ENCODE assay signal across 8 mouse cellular contexts in the genomic region with DNA sequence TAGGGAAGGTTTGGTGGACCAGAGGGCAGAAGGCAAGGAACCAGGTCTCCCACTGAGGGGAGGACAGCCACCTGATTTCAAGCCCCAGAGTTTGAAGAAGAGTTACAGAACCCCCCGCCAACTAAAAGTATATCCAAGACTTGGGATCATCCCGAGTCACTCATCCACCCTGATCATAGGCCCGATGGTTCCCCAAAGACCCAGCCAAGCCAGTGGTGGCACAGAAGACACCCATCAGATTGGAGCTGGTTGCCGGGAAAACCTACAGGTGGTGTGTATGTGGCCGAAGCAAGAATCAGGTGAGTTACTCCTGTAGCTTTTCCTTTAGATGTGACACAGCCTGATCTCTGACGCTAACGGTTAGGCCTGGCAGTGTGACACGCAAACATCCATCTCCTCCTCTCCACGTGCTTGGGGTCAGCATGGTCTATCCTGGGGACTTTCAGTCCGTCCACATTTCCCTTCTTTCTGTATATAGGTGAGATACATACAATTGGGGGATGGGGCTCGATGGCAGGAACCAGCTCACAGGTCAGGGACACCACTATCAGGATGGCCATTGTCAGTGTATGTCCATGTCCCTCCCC. TPM values are rescaled to one million over a fixed set of nuclear protein-coding genes. Genes with fewer than 3 reads are reported as not detected.
A peak's percentile ranks its signal among the peaks of the same experiment; 100 is the strongest.
DNase-seq lines count a peak whose midpoint lies in the region; ATAC-seq and TF ChIP-seq lines count a peak whose summit lies in the region.

No protein-coding gene starts in this region.

- no peak for ATAC-seq in kidney, postnatal 0 days (replicated peaks; ENCODE audit: low FRiP score, low read depth)
- ATAC-seq in embryonic facial prominence, embryonic 12.5 days (ENCODE audit: insufficient number of reproducible peaks, insufficient read depth, low FRiP score, low TSS enrichment): no peak
- ATAC-seq in hindbrain, embryonic 16.5 days: no peak
- ATAC-seq in midbrain, embryonic 16.5 days: no peak
- no peak for ATAC-seq in granulocyte monocyte progenitor cell, adult 5-6 weeks (replicated peaks; ENCODE audit: poor library complexity, severe bottlenecking)

- H3K4me1 ChIP-seq in kidney, postnatal 0 days (replicated peaks; ENCODE audit: insufficient read depth, low read length): peaks cover 22% of the 10 kb centered on the region; the same call in 1 of the 2 replicates
- peaks cover 9% of the 10 kb centered on the region for H3K4me1 ChIP-seq in embryonic facial prominence, embryonic 12.5 days
- peaks cover 9% of the 10 kb centered on the region for H3K4me1 ChIP-seq in hindbrain, embryonic 16.5 days (ENCODE audit: control insufficient read depth, insufficient read depth, low read depth, low read length)
- H3K4me1 ChIP-seq in midbrain, embryonic 16.5 days (ENCODE audit: control insufficient read depth, insufficient read depth, low read length): peaks cover 7% of the 10 kb centered on the region

- no peaks in the 10 kb centered on the region for H3K9me3 ChIP-seq in kidney, postnatal 0 days (replicated peaks; ENCODE audit: low read length)
- H3K9me3 ChIP-seq in embryonic facial prominence, embryonic 12.5 days: no peaks in the 10 kb centered on the region
- H3K9me3 ChIP-seq in hindbrain, embryonic 16.5 days (ENCODE audit: control insufficient read depth, low read length): no peaks in the 10 kb centered on the region
- H3K9me3 ChIP-seq in midbrain, embryonic 16.5 days (replicated peaks; ENCODE audit: control insufficient read depth, low read length, poor library complexity, severe bottlenecking): no peaks in the 10 kb centered on the region

- peak overlapping the region; percentile 47; the same call in 1 of the 2 replicates for H3K9ac ChIP-seq in kidney, postnatal 0 days (ENCODE audit: low read depth, low read length)
- H3K9ac ChIP-seq in embryonic facial prominence, embryonic 12.5 days: 0 out of 2 replicates have a peak overlapping the region, but pooled peaks have one; percentile 12
- peak overlapping the region; percentile 70 for H3K9ac ChIP-seq in hindbrain, embryonic 16.5 days (ENCODE audit: low read depth, low read length)
- H3K9ac ChIP-seq in midbrain, embryonic 16.5 days (ENCODE audit: low read depth, low read length): 0 out of 2 replicates have a peak overlapping the region, but pooled peaks have one; percentile 72

- H3K4me3 ChIP-seq in kidney, postnatal 0 days (replicated peaks; ENCODE audit: low read depth, low read length): 0 out of 2 replicates have a peak overlapping the region, but pooled peaks have one; percentile 33
- H3K4me3 ChIP-seq in embryonic facial prominence, embryonic 12.5 days: peak overlapping the region; percentile 38; the same call in 1 of the 2 replicates
- H3K4me3 ChIP-seq in hindbrain, embryonic 16.5 days (ENCODE audit: low read length): peak overlapping the region; percentile 50
- peak overlapping the region; percentile 48 for H3K4me3 ChIP-seq in midbrain, embryonic 16.5 days (ENCODE audit: low read depth, low read length)

- peak overlapping the region; percentile 50 for H3K27ac ChIP-seq in kidney, postnatal 0 days
- no peak overlapping the region for H3K27ac ChIP-seq in embryonic facial prominence, embryonic 12.5 days
- no peak overlapping the region for H3K27ac ChIP-seq in hindbrain, embryonic 16.5 days (ENCODE audit: low read depth, low read length)
- H3K27ac ChIP-seq in midbrain, embryonic 16.5 days (ENCODE audit: low read length): no peak overlapping the region

- no peaks in the 10 kb centered on the region for H3K27me3 ChIP-seq in kidney, postnatal 0 days (ENCODE audit: insufficient read depth, low read length)
- H3K27me3 ChIP-seq in embryonic facial prominence, embryonic 12.5 days: no peaks in the 10 kb centered on the region
- H3K27me3 ChIP-seq in hindbrain, embryonic 16.5 days (replicated peaks; ENCODE audit: control insufficient read depth, insufficient read depth, low read length): no peaks in the 10 kb centered on the region
- no peaks in the 10 kb centered on the region for H3K27me3 ChIP-seq in midbrain, embryonic 16.5 days (ENCODE audit: control insufficient read depth, insufficient read depth, low read depth, low read length)

- peak overlapping the region; percentile 64 for H3K4me2 ChIP-seq in kidney, postnatal 0 days (ENCODE audit: low read length)
- peak overlapping the region; percentile 83 for H3K4me2 ChIP-seq in embryonic facial prominence, embryonic 12.5 days (replicated peaks)
- peak overlapping the region; percentile 95 for H3K4me2 ChIP-seq in hindbrain, embryonic 16.5 days (ENCODE audit: low read length)
- peak overlapping the region; percentile 94 for H3K4me2 ChIP-seq in midbrain, embryonic 16.5 days (ENCODE audit: low read length)

- peaks cover 19% of the 10 kb centered on the region for H3K36me3 ChIP-seq in kidney, postnatal 0 days (ENCODE audit: insufficient read depth, low read length)
- H3K36me3 ChIP-seq in embryonic facial prominence, embryonic 12.5 days: peaks cover 45% of the 10 kb centered on the region
- H3K36me3 ChIP-seq in hindbrain, embryonic 16.5 days (ENCODE audit: control insufficient read depth, insufficient read depth, low read length): peaks cover 30% of the 10 kb centered on the region
- H3K36me3 ChIP-seq in midbrain, embryonic 16.5 days (ENCODE audit: control insufficient read depth, insufficient read depth, low read length): peaks cover 17% of the 10 kb centered on the region

- 67% methylated on average over 11 of the region's 11 CpGs for WGBS in kidney, postnatal 0 days
- whole genome bisulfite sequencing in embryonic facial prominence, embryonic 12.5 days: 73% methylated on average over 11 of the region's 11 CpGs
- 70% methylated on average over 11 of the region's 11 CpGs for WGBS in hindbrain, embryonic 16.5 days
- 77% methylated on average over 11 of the region's 11 CpGs for WGBS in midbrain, embryonic 16.5 days

- no peak for TF ChIP-seq CTCF in kidney, postnatal 0 days (IDR thresholded peaks at IDR 0.05; ENCODE audit: low read depth)

- no peak for DNase-seq in kidney, postnatal 0 days (ENCODE audit: low spot score)
- no peak for DNase-seq in kidney, postnatal 25 days
- no peak for DNase-seq in yolk sac, embryonic 10.5 days (ENCODE audit: low spot score)
- no peak for DNase-seq in adrenal gland, postnatal 4 days (ENCODE audit: low spot score in 2 of 2)

RNA-seq across cellular contexts. Expression of a gene that starts 0.8 kb away (rescaled TPM):
- polyA plus RNA-seq in kidney, postnatal 0 days (2015; fragmentation: Nextera tagmentation; extraction: Ambion mirVana): 69.2 and 70.9 TPM in 2 replicates
- polyA plus RNA-seq in embryonic facial prominence, embryonic 12.5 days (2016; fragmentation: Nextera tagmentation; extraction: Ambion mirVana): 11.6 and 13.7 TPM in 2 replicates
- polyA plus RNA-seq in hindbrain, embryonic 16.5 days (2015; fragmentation: Nextera tagmentation; extraction: Ambion mirVana): 37.2 and 42.4 TPM in 2 replicates
- polyA plus RNA-seq in midbrain, embryonic 16.5 days (2015; fragmentation: Nextera tagmentation; extraction: Ambion mirVana): 24.4 and 29.8 TPM in 2 replicates
- 48.1 and 62.9 TPM in 2 replicates for total RNA-seq in granulocyte monocyte progenitor cell, adult 5-6 weeks (2014; fragmentation: Nextera tagmentation)
- total RNA-seq in granulocyte monocyte progenitor cell, adult 5-6 weeks (2017): 0.82 and 6.5 TPM in 2 replicates
- total RNA-seq in adrenal gland, postnatal 4 days (2021): 100 to 1,000 TPM; 105 to 109 TPM

RNA-seq across cellular contexts. Expression of a gene that starts 13.9 kb away (rescaled TPM):
- 10.4 and 11.4 TPM in 2 replicates for polyA plus RNA-seq in kidney, postnatal 0 days (2015; fragmentation: Nextera tagmentation; extraction: Ambion mirVana)
- polyA plus RNA-seq in embryonic facial prominence, embryonic 12.5 days (2016; fragmentation: Nextera tagmentation; extraction: Ambion mirVana): 20.6 and 21.6 TPM in 2 replicates
- 15.4 and 19.2 TPM in 2 replicates for polyA plus RNA-seq in hindbrain, embryonic 16.5 days (2015; fragmentation: Nextera tagmentation; extraction: Ambion mirVana)
- 18.2 and 19.1 TPM in 2 replicates for polyA plus RNA-seq in midbrain, embryonic 16.5 days (2015; fragmentation: Nextera tagmentation; extraction: Ambion mirVana)
- 6.3 and 14.3 TPM in 2 replicates for total RNA-seq in granulocyte monocyte progenitor cell, adult 5-6 weeks (2014; fragmentation: Nextera tagmentation)
- total RNA-seq in granulocyte monocyte progenitor cell, adult 5-6 weeks (2017): 1.8 and 2.8 TPM in 2 replicates
- total RNA-seq in adrenal gland, postnatal 4 days (2021): 10 to 100 TPM; 69.9 to 71.5 TPM

RNA-seq across cellular contexts. Expression of a gene that starts 16.8 kb away (rescaled TPM):
- 504 and 541 TPM in 2 replicates for polyA plus RNA-seq in kidney, postnatal 0 days (2015; fragmentation: Nextera tagmentation; extraction: Ambion mirVana)
- polyA plus RNA-seq in embryonic facial prominence, embryonic 12.5 days (2016; fragmentation: Nextera tagmentation; extraction: Ambion mirVana): 447 and 479 TPM in 2 replicates
- 422 and 438 TPM in 2 replicates for polyA plus RNA-seq in hindbrain, embryonic 16.5 days (2015; fragmentation: Nextera tagmentation; extraction: Ambion mirVana)
- polyA plus RNA-seq in midbrain, embryonic 16.5 days (2015; fragmentation: Nextera tagmentation; extraction: Ambion mirVana): 387 and 401 TPM in 2 replicates
- 181 and 283 TPM in 2 replicates for total RNA-seq in granulocyte monocyte progenitor cell, adult 5-6 weeks (2014; fragmentation: Nextera tagmentation)
- total RNA-seq in granulocyte monocyte progenitor cell, adult 5-6 weeks (2017): 168 and 196 TPM in 2 replicates
- 100 to 1,000 TPM; 193 to 221 TPM for total RNA-seq in adrenal gland, postnatal 4 days (2021)

RNA-seq across cellular contexts. Expression of a gene that starts 23.2 kb away (rescaled TPM):
- 2.3 TPM in 2 replicates for polyA plus RNA-seq in kidney, postnatal 0 days (2015; fragmentation: Nextera tagmentation; extraction: Ambion mirVana)
- polyA plus RNA-seq in embryonic facial prominence, embryonic 12.5 days (2016; fragmentation: Nextera tagmentation; extraction: Ambion mirVana): 3.2 and 3.4 TPM in 2 replicates
- 3.1 and 3.3 TPM in 2 replicates for polyA plus RNA-seq in hindbrain, embryonic 16.5 days (2015; fragmentation: Nextera tagmentation; extraction: Ambion mirVana)
- 3.3 and 3.5 TPM in 2 replicates for polyA plus RNA-seq in midbrain, embryonic 16.5 days (2015; fragmentation: Nextera tagmentation; extraction: Ambion mirVana)
- total RNA-seq in granulocyte monocyte progenitor cell, adult 5-6 weeks (2014; fragmentation: Nextera tagmentation): 5.7 and 8.5 TPM in 2 replicates
- total RNA-seq in granulocyte monocyte progenitor cell, adult 5-6 weeks (2017): 4.9 and 6.5 TPM in 2 replicates
- total RNA-seq in adrenal gland, postnatal 4 days (2021): 10 to 100 TPM; 49.0 to 59.7 TPM

RNA-seq across cellular contexts. Expression of a gene that starts 56.9 kb away (rescaled TPM):
- polyA plus RNA-seq in kidney, postnatal 0 days (2015; fragmentation: Nextera tagmentation; extraction: Ambion mirVana): 2.9 and 4.1 TPM in 2 replicates
- 15.3 and 16.4 TPM in 2 replicates for polyA plus RNA-seq in embryonic facial prominence, embryonic 12.5 days (2016; fragmentation: Nextera tagmentation; extraction: Ambion mirVana)
- polyA plus RNA-seq in hindbrain, embryonic 16.5 days (2015; fragmentation: Nextera tagmentation; extraction: Ambion mirVana): 1.2 and 1.4 TPM in 2 replicates
- polyA plus RNA-seq in midbrain, embryonic 16.5 days (2015; fragmentation: Nextera tagmentation; extraction: Ambion mirVana): 1.2 and 1.3 TPM in 2 replicates
- total RNA-seq in granulocyte monocyte progenitor cell, adult 5-6 weeks (2014; fragmentation: Nextera tagmentation): 7.5 and 8.1 TPM in 2 replicates
- 1.6 and 2.5 TPM in 2 replicates for total RNA-seq in granulocyte monocyte progenitor cell, adult 5-6 weeks (2017)
- 1 to 10 TPM; 4.2 to 4.7 TPM for total RNA-seq in adrenal gland, postnatal 4 days (2021)

Comparison
In these comparisons a context has a peak if more than half of its experiments do, and no peak if none do; other contexts are left out.
1. H3K9ac ChIP-seq: peak in every context shown above with its lines; median percentile 72 in midbrain, embryonic 16.5 days; 70 in hindbrain, embryonic 16.5 days; 47 in kidney, postnatal 0 days; 12 in embryonic facial prominence, embryonic 12.5 days.